9 mouse cellular contexts compared by ENCODE assay signal in the genomic region with DNA sequence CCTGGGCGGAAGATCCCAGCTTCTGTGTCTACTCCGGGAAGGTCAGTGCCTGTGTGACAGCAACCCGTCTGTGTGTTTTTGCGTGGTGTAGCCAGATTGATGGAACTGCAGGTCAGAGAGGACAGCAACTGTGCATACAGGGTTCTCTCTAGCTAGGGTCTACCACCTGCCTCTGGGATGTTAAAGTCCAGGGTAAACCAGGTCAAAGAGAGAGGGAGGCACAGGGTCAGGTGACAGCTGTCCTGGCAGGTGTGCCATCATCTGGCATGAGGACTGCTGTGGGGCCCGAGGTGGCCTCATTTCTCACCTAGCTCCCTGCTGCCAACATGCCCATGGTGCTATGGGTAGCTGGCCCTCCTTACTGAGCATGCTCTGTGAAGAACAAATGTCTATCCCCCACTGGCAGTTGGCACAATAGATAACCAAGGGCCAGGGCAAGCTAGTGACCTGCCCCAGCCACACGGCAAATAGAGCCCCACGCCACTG. TPM values are rescaled to one million over a fixed set of nuclear protein-coding genes. Genes with fewer than 3 reads are reported as not detected.
DNase-seq lines count a peak whose midpoint lies in the region; ATAC-seq and TF ChIP-seq lines count a peak whose summit lies in the region.
"Had no signal": no experiment of that assay in that cellular context is flagged by ENCODE, and none has a peak within 500 bp of the region (broad histone marks: within the 10 kb centered on the region; RNA-seq: fewer than 3 reads in every experiment).

No protein-coding gene starts in this region.

- H3K27me3 ChIP-seq in heart, embryonic 10.5 days (ENCODE audit: insufficient read depth, poor library complexity, severe bottlenecking): no peaks in the 10 kb centered on the region
- H3K27me3 ChIP-seq in limb, embryonic 13.5 days: no peaks in the 10 kb centered on the region
- H3K27me3 ChIP-seq in stomach, postnatal 0 days (ENCODE audit: control insufficient read depth, insufficient read depth, low read length): no peaks in the 10 kb centered on the region

- ATAC-seq in limb, embryonic 13.5 days (ENCODE audit: low FRiP score, low read depth): peak; percentile 17; the same call in 1 of the 2 replicates
- ATAC-seq in stomach, postnatal 0 days (ENCODE audit: low FRiP score, low TSS enrichment): no peak

- no peak for DNase-seq in heart, embryonic 10.5 days (ENCODE audit: low spot score)
- no peak for DNase-seq in heart, postnatal 14 days
- DNase-seq in thymus, postnatal 10 days (ENCODE audit: low spot score in 2 of 2): peak; percentile 42 to 51
- no peak for DNase-seq in thymus, postnatal 0 days (ENCODE audit: low spot score)
- no peak for DNase-seq in stomach, postnatal 0 days (ENCODE audit: low spot score)
- DNase-seq in ovary, adult 18-20 months (ENCODE audit: low spot score): no peak
- DNase-seq in layer of hippocampus, adult 8-10 months (ENCODE audit: low spot score in 2 of 2): no peak
- DNase-seq: right cerebral cortex, postnatal 4 days had no signal

- intact Hi-C loops in heart, postnatal 14 days (cut with DNase I): no loop called here

- no peaks in the 10 kb centered on the region for H3K36me3 ChIP-seq in heart, embryonic 10.5 days
- H3K36me3 ChIP-seq in limb, embryonic 13.5 days: peaks cover 7% of the 10 kb centered on the region; the same call in 1 of the 2 replicates
- no peaks in the 10 kb centered on the region for H3K36me3 ChIP-seq in stomach, postnatal 0 days (ENCODE audit: control insufficient read depth, insufficient read depth, low read length)

- no peak for TF ChIP-seq EP300 in stomach, postnatal 0 days (optimal IDR thresholded peaks at IDR 0.05)

- H3K4me2 ChIP-seq in limb, embryonic 13.5 days (replicated peaks): 0 out of 2 replicates have a peak overlapping the region, but pooled peaks have one; percentile 10
- no peak overlapping the region for H3K4me2 ChIP-seq in stomach, postnatal 0 days (replicated peaks; ENCODE audit: low read depth)

- H3K27ac ChIP-seq in heart, embryonic 10.5 days: peak overlapping the region; percentile 86
- H3K27ac ChIP-seq in limb, embryonic 13.5 days: peak overlapping the region; percentile 44; the same call in 1 of the 2 replicates
- peak overlapping the region; percentile 74 for H3K27ac ChIP-seq in stomach, postnatal 0 days (replicated peaks)

- 55% methylated on average over 7 of the region's 7 CpGs for WGBS in heart, embryonic 10.5 days
- 76% methylated on average over 7 of the region's 7 CpGs for WGBS in limb, embryonic 13.5 days
- 37% methylated on average over 7 of the region's 7 CpGs for WGBS in stomach, postnatal 0 days

- H3K9me3 ChIP-seq in heart, embryonic 10.5 days: no peaks in the 10 kb centered on the region
- H3K9me3 ChIP-seq in limb, embryonic 13.5 days: no peaks in the 10 kb centered on the region
- H3K9me3 ChIP-seq in stomach, postnatal 0 days (ENCODE audit: control insufficient read depth, low read length): no peaks in the 10 kb centered on the region

- no peak for TF ChIP-seq CTCF in stomach, postnatal 0 days (IDR thresholded peaks at IDR 0.05; ENCODE audit: low read depth)

- H3K4me3 ChIP-seq in heart, embryonic 10.5 days: no peak overlapping the region; the same call in 1 of the 2 replicates
- H3K4me3 ChIP-seq in limb, embryonic 13.5 days: no peak overlapping the region
- H3K4me3 ChIP-seq in stomach, postnatal 0 days (ENCODE audit: low read depth, low read length): no peak overlapping the region

- H3K4me1 ChIP-seq in heart, embryonic 10.5 days: peaks cover 100% of the 10 kb centered on the region
- H3K4me1 ChIP-seq in limb, embryonic 13.5 days: peaks cover 93% of the 10 kb centered on the region
- H3K4me1 ChIP-seq in stomach, postnatal 0 days (replicated peaks; ENCODE audit: control insufficient read depth, insufficient read depth): peaks cover 20% of the 10 kb centered on the region

- 0 out of 2 replicates have a peak overlapping the region, but pooled peaks have one; percentile 8 for H3K9ac ChIP-seq in limb, embryonic 13.5 days
- 0 out of 2 replicates have a peak overlapping the region, but pooled peaks have one; percentile 18 for H3K9ac ChIP-seq in stomach, postnatal 0 days (ENCODE audit: low read length)

RNA-seq across cellular contexts. Expression of gene Zmiz1, which starts 28.5 kb away (rescaled TPM):
- polyA plus RNA-seq in heart, embryonic 10.5 days (2016; fragmentation: Nextera tagmentation; extraction: Ambion mirVana): 38.1 and 45.8 TPM in 2 replicates
- 10 to 100 TPM; 53.9 to 59.4 TPM for total RNA-seq in heart, postnatal 14 days (2021)
- polyA plus RNA-seq in thymus, postnatal 0 days (2015; fragmentation: Nextera tagmentation; extraction: Ambion mirVana): 19.9 and 26.4 TPM in 2 replicates
- 66.7 and 68.6 TPM in 2 replicates for polyA plus RNA-seq in limb, embryonic 13.5 days (2015; fragmentation: Nextera tagmentation; extraction: Ambion mirVana)
- 13.0 and 13.8 TPM in 2 replicates for polyA plus RNA-seq in stomach, postnatal 0 days (2015; fragmentation: Nextera tagmentation; extraction: Ambion mirVana)
- total RNA-seq in layer of hippocampus, adult 8-10 months (2022): 100 to 1,000 TPM in 1 of 4 experiments, 10 to 100 TPM in 3; 77.0 to 102 (median 92.7) TPM

Comparison
In these comparisons a context has a peak if more than half of its experiments do, and no peak if none do; other contexts are left out.
1. DNase-seq: peak in thymus, postnatal 10 days (2 of 2); none in heart, embryonic 10.5 days (single experiment), heart, postnatal 14 days (0 of 2), thymus, postnatal 0 days (single experiment), stomach, postnatal 0 days (single experiment), ovary, adult 18-20 months (single experiment) and layer of hippocampus, adult 8-10 months (0 of 2).
2. Peak in every context shown above with its lines, with median percentiles within 50 percentile points of each other: H3K27ac ChIP-seq.